ENCODE assay signal across 27 mouse cellular contexts in genomic region chr4:56064657-56065056, GRCm38 (mm10).
"Had no signal": no experiment of that assay in that cellular context is flagged by ENCODE, and none has a peak within 500 bp of the region (broad histone marks: within the 10 kb centered on the region; RNA-seq: fewer than 3 reads in every experiment).

No protein-coding gene starts in this region.

- H3K4me3 ChIP-seq: embryonic facial prominence, embryonic 10.5 days; embryonic facial prominence, embryonic 12.5 days; embryonic facial prominence, embryonic 13.5 days; embryonic facial prominence, embryonic 15.5 days; erythroblast, embryonic 14.5 days; forebrain, embryonic 10.5 days; forebrain, embryonic 12.5 days; forebrain, embryonic 13.5 days; forebrain, embryonic 15.5 days; gastrocnemius, adult 2 months; heart, adult 2 months had no signal

- H3K4me1 ChIP-seq: embryonic facial prominence, embryonic 10.5 days; embryonic facial prominence, embryonic 12.5 days; embryonic facial prominence, embryonic 13.5 days; embryonic facial prominence, embryonic 15.5 days; forebrain, embryonic 10.5 days; forebrain, embryonic 12.5 days; forebrain, embryonic 13.5 days; forebrain, embryonic 15.5 days had no signal

- DNase-seq: cerebellum, adult 9-10 months; cerebellum, adult 9-11 months; cerebellum, postnatal 10 days; cerebellum, postnatal 14 days; cerebellum, postnatal 25 days; cerebellum, postnatal 36 days; embryo, embryonic 11 days; forebrain, postnatal 0 days; gastrocnemius, adult 2 months; gastrocnemius, postnatal 10 days; gastrocnemius, postnatal 14 days; gastrocnemius, postnatal 25 days; gastrocnemius, postnatal 36 days; heart, adult 11 months; heart, adult 18-20 months; heart, adult 2 months had no signal

- ATAC-seq: forebrain, embryonic 13.5 days; forebrain, embryonic 14.5 days; forebrain, embryonic 15.5 days; forebrain, embryonic 16.5 days; forebrain, postnatal 0 days had no signal

- H3K9ac ChIP-seq: embryonic facial prominence, embryonic 12.5 days; embryonic facial prominence, embryonic 13.5 days; embryonic facial prominence, embryonic 15.5 days; forebrain, embryonic 12.5 days; forebrain, embryonic 13.5 days; forebrain, embryonic 15.5 days; forebrain, postnatal 0 days had no signal

- H3K36me3 ChIP-seq: embryonic facial prominence, embryonic 10.5 days; embryonic facial prominence, embryonic 12.5 days; embryonic facial prominence, embryonic 13.5 days; embryonic facial prominence, embryonic 15.5 days; forebrain, embryonic 10.5 days; forebrain, embryonic 12.5 days; forebrain, embryonic 15.5 days had no signal

- H3K27me3 ChIP-seq: embryonic facial prominence, embryonic 12.5 days; embryonic facial prominence, embryonic 13.5 days; embryonic facial prominence, embryonic 15.5 days; forebrain, embryonic 12.5 days; forebrain, embryonic 13.5 days; forebrain, embryonic 15.5 days had no signal

- H3K27ac ChIP-seq: embryonic facial prominence, embryonic 10.5 days; embryonic facial prominence, embryonic 12.5 days; embryonic facial prominence, embryonic 13.5 days; embryonic facial prominence, embryonic 15.5 days; forebrain, embryonic 10.5 days; forebrain, embryonic 12.5 days; forebrain, embryonic 13.5 days; forebrain, embryonic 15.5 days; gastrocnemius, adult 2 months; heart, adult 2 months had no signal

- H3K9me3 ChIP-seq: embryonic facial prominence, embryonic 10.5 days; embryonic facial prominence, embryonic 12.5 days; embryonic facial prominence, embryonic 13.5 days; embryonic facial prominence, embryonic 15.5 days; forebrain, embryonic 10.5 days; forebrain, embryonic 12.5 days; forebrain, embryonic 13.5 days; forebrain, embryonic 15.5 days had no signal

- H3K4me2 ChIP-seq: embryonic facial prominence, embryonic 12.5 days; embryonic facial prominence, embryonic 13.5 days; embryonic facial prominence, embryonic 15.5 days; forebrain, embryonic 12.5 days; forebrain, embryonic 13.5 days; forebrain, embryonic 15.5 days had no signal
